Mouse (Mus musculus) testis, adult 2 months (tissue): ENCODE measurements around the gene Gm17651.

Source experiments
- CTCF ChIP-seq: fragments of 200-500 bp; IDR thresholded peaks from 2 replicates; pipeline ENCODE4 v1.5.1; 2012; ENCODE audit warnings: low read depth, mild to moderate bottlenecking, inconsistent platforms, low read length, moderate library complexity; ENCODE audit not compliant: control insufficient read depth, insufficient read depth, insufficient replicate concordance
- POLR2A ChIP-seq: fragments of 200-500 bp; IDR thresholded peaks from 2 replicates; pipeline ENCODE4 v1.6.1; 2012; ENCODE audit warnings: low read depth, mild to moderate bottlenecking, inconsistent platforms, low read length, moderate library complexity; ENCODE audit not compliant: control insufficient read depth

DNA sequence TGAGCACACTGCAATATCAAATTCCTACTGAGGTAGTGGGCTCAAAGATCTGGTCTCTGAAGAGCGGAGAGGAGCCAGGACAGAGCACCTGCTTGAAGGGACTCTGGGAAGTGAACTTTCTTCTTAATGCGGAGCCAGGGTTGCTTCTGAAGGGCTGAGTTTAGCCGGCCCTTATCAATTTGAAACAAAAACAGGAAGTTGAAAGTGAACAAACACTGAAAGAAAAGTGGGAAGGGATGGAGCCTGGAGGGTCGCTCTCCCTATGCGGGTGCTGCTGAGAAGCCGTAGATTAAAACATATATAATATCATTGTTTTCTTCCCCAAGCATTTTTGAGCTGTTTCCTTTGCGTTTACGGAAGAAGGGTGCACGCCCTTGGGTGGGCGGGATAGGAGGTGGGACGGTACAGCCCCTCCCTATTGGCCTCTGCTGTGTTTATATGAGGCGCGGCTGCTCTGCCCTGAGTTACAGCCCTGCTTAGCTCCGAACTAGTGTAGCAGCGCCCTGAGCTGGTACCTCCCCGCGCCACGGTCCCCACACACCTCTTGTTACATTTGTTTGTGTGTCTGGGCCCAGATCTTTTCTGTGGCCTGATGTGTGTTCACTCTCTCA is 46.0 kb downstream of the Gm17651 start, which contains the start of gene Fmo5:
- TF ChIP-seq CTCF (no peak), POLR2A (peak; percentile 48; the same call in 1 of the 2 replicates)
